Mouse (Mus musculus) heart, postnatal 0 days (tissue): ENCODE results near the gene Gm10337.

Experiments
- CTCF ChIP-seq: IDR thresholded peaks from 2 replicates; pipeline ENCODE4 v1.5.1; 2016; ENCODE audit warnings: antibody characterized with exemption, control low read depth, low read depth
- EP300 ChIP-seq: IDR thresholded peaks from 2 replicates; pipeline ENCODE4 v1.6.1; 2016; ENCODE audit warnings: antibody characterized with exemption, low read depth

GRCm38 (mm10) chr15:102483136-102483535 lies 20.4 kb upstream of the Gm10337 start:
- TF ChIP-seq CTCF (no peak), EP300 (no peak)
